Mouse (Mus musculus) bone marrow macrophage, adult 2 months (primary cell): ENCODE results near the gene Atp2c2.

ENCODE experiments used
- CTCF ChIP-seq: IDR thresholded peaks from 2 replicates; pipeline ENCODE4 v1.5.1; 2012; ENCODE audit warnings: low read depth, mild to moderate bottlenecking, low read length, moderate library complexity
- POLR2A ChIP-seq: IDR thresholded peaks from 2 replicates; pipeline ENCODE4 v1.6.1; 2012; ENCODE audit warnings: mild to moderate bottlenecking, low read depth, low read length, borderline replicate concordance

DNA sequence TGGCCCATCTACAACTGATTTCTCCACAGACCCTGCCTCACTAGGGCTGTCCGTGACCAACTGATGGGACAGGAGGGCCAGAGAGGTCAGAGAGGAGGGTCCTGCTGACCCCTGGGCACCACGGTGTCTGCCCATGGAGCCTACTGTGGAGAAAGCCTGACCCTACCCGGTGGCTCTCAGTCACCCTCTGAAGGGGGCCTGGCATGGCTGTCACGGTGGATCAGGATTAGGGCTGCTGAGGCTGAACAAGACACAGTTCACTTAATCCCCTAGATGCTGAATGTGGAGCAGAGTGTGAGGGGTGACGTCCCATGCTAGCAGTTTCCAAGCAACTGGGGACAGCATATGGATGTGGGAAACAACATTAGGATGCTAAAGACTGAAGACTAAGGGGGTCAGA, 24.4 kb upstream of the Atp2c2 start:
- TF ChIP-seq CTCF (no peak), POLR2A (no peak)
